Mouse (Mus musculus): ENCODE results near the gene Sema6b.

- TF ChIP-seq CTCF (IDR thresholded peaks at IDR 0.05) (no peak), POLR2A (IDR thresholded peaks at IDR 0.05; ENCODE audit: insufficient read depth, low read depth, low read length) (no peak), EP300 (IDR thresholded peaks at IDR 0.05; ENCODE audit: insufficient read depth, low read depth, low read length) (no peak)
These were observed 33.2 kb downstream of the Sema6b start for GRCm38 (mm10) chr17:56106981-56107380.

All from heart, adult 2 months (tissue).